Mouse (Mus musculus) testis, adult 2 months (tissue): ENCODE results near the gene Rtn1.

Experiments used
- CTCF ChIP-seq: fragments of 200-500 bp; IDR thresholded peaks from 2 replicates; pipeline ENCODE4 v1.5.1; 2012; ENCODE audit warnings: low read depth, mild to moderate bottlenecking, inconsistent platforms, low read length, moderate library complexity; ENCODE audit not compliant: control insufficient read depth, insufficient read depth, insufficient replicate concordance
- POLR2A ChIP-seq: fragments of 200-500 bp; IDR thresholded peaks from 2 replicates; pipeline ENCODE4 v1.6.1; 2012; ENCODE audit warnings: low read depth, mild to moderate bottlenecking, inconsistent platforms, low read length, moderate library complexity; ENCODE audit not compliant: control insufficient read depth

DNA sequence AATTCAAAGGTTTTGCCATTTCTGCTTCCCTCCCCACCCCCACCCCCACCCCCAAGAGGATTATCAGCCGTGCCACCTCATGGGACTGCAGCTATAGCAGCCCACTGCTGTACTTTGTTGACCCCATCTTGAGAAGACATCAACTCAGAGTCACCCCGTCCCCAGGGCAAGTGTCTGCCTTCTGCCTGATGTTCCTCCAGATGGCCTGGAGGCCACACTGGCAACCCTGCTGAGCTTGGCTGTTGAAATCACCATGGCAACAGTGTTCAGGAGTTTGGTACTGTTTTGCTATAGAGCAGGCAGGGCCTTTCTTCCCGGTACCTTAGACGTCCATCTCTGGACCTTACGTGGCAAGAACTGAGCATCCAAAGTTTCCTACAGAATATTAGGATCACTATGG lies 103.9 kb downstream of the Rtn1 start:
- TF ChIP-seq CTCF, result no peak
- TF ChIP-seq POLR2A, result no peak
